Mouse (Mus musculus) embryo, embryonic 11.5 days (tissue): ENCODE measurements at regions not wholly inside any gene's neighbourhood (a gene's known extent, or its start where the extent isn't known, plus 50 kb on each side); places are given as distances from the start of the nearest gene placed in this dataset.

Experiments
- DNase-seq: peaks from one replicate; pipeline ENCODE4 v3.0.0-alpha.2; 2012; ENCODE audit warnings: low read depth, low spot score

DNA sequence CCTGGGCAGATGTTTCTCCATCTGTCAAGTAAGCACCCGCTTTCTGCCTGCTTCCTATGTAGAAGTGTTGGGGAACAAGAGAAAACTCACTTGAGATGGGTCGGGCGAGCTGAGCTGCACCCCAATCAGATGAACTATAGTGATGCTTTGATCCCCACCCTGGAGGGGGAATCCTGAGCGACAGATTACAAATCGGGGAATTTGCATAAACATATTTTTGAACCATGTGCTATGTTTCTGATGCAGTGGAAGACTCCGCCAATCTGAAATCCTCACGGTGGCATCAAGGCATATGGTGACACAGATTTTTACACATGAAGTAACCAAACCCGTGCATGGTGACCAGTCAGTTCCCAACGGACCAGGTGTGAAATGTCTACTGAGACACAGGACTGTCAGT lies 231.4 kb upstream of the Chd6 start:
- no peak for DNase-seq

GRCm38 (mm10) chr2:161339327-161340001 lies 230.6 kb upstream of the Chd6 start:
- peak; percentile 7 for DNase-seq

GRCm38 (mm10) chr2:161338953-161339326 lies 230.1 kb upstream of the Chd6 start:
- DNase-seq, result peak; percentile 11

DNA sequence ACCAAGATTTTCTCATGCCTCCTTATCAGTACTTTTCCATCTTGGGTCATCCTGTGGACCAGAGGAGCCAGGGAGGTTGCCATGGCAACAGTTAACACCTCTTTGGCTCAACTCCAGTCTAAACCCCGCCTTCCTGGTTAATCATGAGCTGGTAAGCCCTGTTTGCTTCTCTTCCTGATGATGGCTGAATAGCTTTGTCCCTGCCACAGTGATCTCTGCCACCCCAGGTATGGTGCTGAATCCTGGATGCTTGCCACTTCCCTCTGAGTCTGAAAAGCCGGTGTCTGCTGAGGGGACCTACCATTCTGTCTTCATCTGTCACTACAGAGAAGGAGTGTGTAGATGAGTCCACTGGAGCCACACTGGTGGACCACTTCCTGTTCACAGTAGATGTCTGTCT lies 223.8 kb upstream of the Chd6 start:
- no peak for DNase-seq

DNA sequence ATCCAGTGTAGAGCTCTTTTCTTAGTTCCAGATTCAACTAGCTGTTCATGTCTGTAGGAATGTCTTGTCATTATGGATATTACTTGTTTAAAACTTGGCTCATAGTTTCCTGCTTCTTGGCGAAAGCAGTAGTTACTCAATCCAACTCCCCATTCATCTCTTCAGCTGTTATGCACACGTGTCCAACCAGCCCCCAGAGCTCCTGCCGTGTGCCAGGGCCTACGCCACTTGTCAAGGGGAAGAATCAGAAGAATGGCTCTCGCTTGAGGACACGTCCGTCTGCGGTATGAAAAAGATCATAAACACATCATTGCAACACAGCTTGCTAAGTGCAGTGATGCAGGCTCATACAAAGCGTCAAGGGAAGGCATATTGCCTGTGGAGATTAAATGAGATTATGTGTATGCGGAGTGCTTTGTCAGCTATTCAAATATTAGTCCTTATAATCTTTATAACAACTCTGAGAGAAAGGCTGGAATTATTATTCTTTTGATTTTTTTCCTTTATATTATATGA lies 223.0 kb upstream of the Chd6 start:
- no peak for DNase-seq

- DNase-seq, result no peak
Measured at GRCm38 (mm10) chr2:161302796-161303195, 193.9 kb upstream of the Chd6 start.

GRCm38 (mm10) chr2:161268861-161269413 lies 160.1 kb upstream of the Chd6 start:
- DNase-seq, result peak; percentile 8

- DNase-seq, result no peak
Measured at GRCm38 (mm10) chr2:161266476-161266875, 157.6 kb upstream of the Chd6 start.

- no peak for DNase-seq
Measured at GRCm38 (mm10) chr2:161265211-161265610, 156.3 kb upstream of the Chd6 start.

DNA sequence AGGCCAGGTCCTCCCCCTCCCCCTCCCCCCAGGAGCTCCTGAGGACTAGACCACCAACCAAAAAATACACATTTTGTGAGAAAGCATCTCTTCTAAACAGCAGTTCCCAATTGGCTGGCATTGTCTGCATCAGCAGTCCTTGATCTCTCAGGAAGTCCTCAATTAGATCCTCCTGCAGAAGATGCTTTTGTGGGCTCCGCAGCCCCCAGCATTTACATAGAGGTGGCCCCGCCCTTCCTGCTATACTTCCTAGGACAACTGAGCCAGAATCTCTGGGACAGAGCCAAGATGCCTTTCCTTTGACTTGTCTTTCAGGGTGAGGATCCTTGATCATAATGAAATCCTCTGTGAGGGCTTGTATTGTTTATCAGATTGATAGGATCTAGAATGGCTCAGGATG lies 143.9 kb upstream of the Chd6 start:
- no peak for DNase-seq

GRCm38 (mm10) chr2:161241665-161242064 lies 132.8 kb upstream of the Chd6 start:
- DNase-seq, result no peak

- DNase-seq, result peak; percentile 22
Measured at GRCm38 (mm10) chr2:161237280-161237819, 128.5 kb upstream of the Chd6 start.

- no peak for DNase-seq
Measured at GRCm38 (mm10) chr2:161233155-161233741, 124.4 kb upstream of the Chd6 start.

DNA sequence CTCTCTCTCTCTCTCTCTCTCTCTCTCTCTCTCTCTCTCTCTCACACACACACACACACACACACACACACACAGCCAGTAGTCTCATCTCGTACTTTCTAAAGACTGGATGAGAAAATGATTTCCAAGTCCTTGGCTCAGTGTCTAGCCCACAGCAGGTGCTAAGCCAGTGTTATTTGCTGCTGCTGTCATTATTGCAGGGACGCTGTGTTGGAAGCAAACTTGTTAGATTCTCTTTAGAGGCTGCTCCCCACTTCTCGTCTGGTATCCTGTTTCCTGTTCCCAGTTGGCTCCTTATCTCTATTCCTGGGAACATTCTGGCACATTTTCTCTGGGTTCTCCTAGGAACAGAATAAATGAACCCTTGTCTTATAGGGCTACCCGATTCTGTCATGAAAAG lies 122.5 kb upstream of the Chd6 start:
- DNase-seq, result no peak

GRCm38 (mm10) chr2:161215736-161216135 lies 106.9 kb upstream of the Chd6 start:
- DNase-seq, result no peak

GRCm38 (mm10) chr2:161214681-161215458 lies 106.0 kb upstream of the Chd6 start:
- peak; percentile 75 for DNase-seq

DNA sequence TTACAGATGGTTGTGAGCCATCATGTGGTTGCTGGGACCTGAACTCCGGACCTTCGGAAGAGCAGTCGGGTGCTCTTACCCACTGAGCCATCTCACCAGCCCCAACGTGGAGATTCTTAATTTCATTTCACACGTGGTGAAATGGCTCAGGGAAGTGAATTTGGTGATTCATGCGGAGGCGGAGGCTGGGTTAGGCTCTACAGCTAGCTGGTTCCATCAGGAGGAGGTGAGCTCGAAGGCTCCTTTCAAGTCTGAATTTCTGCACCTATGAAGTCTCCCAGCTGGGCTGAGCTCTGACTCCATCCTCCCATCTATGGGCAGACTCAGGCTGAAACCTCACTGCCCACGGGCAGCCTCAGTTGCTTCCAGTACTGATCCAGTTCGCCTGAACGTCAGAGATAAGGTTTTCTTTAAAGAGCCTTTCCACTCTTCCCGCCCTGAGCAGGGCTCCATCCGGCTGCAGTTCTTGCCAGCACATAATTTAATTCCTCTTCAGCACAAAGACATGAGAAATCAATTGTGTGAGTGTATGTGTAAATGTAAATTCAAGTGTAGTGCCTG lies 103.5 kb upstream of the Chd6 start:
- no peak for DNase-seq

DNA sequence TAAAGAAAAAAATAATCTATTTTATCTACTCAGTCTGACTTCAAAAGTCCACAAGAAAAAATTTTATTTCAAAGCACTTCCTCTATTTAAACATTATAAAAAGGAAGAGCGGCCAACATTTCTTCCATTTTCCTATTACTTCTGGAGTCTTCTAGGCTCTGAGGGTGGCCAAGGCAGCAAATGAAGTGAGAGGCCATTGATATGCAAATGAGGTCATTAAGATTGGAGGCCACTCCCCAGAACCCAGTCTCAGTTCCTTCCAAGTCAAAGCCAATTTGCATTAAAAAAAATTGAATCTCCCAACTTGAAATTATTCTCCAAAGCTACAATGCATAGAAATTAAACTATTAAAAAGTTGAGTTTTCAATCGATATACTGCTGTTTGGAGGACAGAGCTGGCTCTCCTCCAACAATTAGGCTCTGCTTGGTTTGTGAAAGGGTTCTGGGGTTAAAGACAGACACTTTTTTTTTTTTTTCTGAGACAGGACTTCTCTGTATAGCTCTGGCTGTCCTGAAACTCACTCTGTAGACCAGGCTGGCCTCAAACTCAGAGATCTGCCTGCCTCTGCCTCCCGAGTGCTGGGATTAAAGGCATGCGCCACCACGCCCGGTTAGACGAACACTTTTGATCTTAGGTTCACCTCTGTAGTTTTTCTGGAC lies 88.0 kb upstream of the Chd6 start:
- no peak for DNase-seq

DNA sequence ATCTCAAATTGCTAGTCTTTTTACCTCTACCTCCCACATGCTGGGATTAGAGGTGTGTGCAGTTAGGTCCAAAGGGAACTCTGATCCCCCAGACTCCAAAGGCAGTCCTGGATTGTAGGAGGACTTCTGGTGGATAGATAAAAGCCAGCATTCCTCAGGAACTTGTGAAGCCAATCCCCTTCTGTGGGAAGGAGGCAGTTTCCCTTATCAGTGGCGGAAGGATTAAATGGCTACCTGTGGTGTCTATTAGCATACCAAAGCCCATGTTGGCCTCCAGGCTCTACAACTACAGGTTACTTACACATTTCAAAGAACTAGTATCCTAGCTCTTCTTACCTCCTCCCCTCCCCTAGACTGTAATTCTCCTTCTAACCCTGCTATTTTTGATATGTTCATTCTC lies 78.6 kb upstream of the Chd6 start:
- no peak for DNase-seq

GRCm38 (mm10) chr2:161185122-161185521 lies 76.2 kb upstream of the Chd6 start:
- no peak for DNase-seq

- peak; percentile 50 for DNase-seq
Measured at GRCm38 (mm10) chr2:161177355-161178021, 68.6 kb upstream of the Chd6 start.
